Mouse (Mus musculus) common myeloid progenitor, adult 5-6 weeks (primary cell): ENCODE measurements around the gene Brca1. TPM values are rescaled to one million over a fixed set of nuclear protein-coding genes. Genes with fewer than 3 reads are reported as not detected.
"Not testable (repeated sequence)": the region's sequence is repeated elsewhere in the genome, so short reads cannot be mapped to it uniquely, and the experiment has no call there.

ENCODE experiments used
- ATAC-seq: replicated peaks from 2 replicates; pipeline ENCODE4 v1.8.0; 2016; ENCODE audit warnings: low read depth, mild to moderate bottlenecking, moderate TSS enrichment, inconsistent platforms; ENCODE audit not compliant: poor library complexity, severe bottlenecking
- total RNA-seq: library from RNA; stranded (forward); fragments of 200-1000, 187-1606 nt; gene quantifications from 2 replicates; pipeline ENCODE4 v1.2.3, GENCODE M21; 2017

The Brca1 gene
- 43.0 and 49.1 TPM in 2 replicates for total RNA-seq

- ATAC-seq, result peak; percentile 67
Measured at GRCm38 (mm10) chr11:101551751-101552475, at the start of gene Brca1, which contains the start of gene Nbr1. Gene Brca1, minus strand, starts transcription at chr11:101551955. Gene Nbr1, plus strand, starts transcription at chr11:101552149.

- no peak for ATAC-seq
Measured at GRCm38 (mm10) chr11:101599156-101599555, 47.4 kb upstream of the Brca1 start, which contains the start of gene Gm11634. Gene Gm11634, minus strand, starts transcription at chr11:101599256.

- no peak for ATAC-seq
Measured at GRCm38 (mm10) chr11:101589989-101590624, 38.4 kb upstream of the Brca1 start.

- ATAC-seq, result peak; percentile 95
Measured at GRCm38 (mm10) chr11:101589444-101589843, 37.7 kb upstream of the Brca1 start.

- no peak for ATAC-seq
Measured at GRCm38 (mm10) chr11:101588868-101589267, 37.1 kb upstream of the Brca1 start.

GRCm38 (mm10) chr11:101587676-101588075 is 35.9 kb upstream of the Brca1 start:
- no peak for ATAC-seq

- ATAC-seq, result no peak
Measured at GRCm38 (mm10) chr11:101585805-101586204, 34.0 kb upstream of the Brca1 start.

- not testable (repeated sequence) for ATAC-seq
Measured at GRCm38 (mm10) chr11:101585031-101585430, 33.3 kb upstream of the Brca1 start.

- ATAC-seq, result no peak
Measured at GRCm38 (mm10) chr11:101583205-101583604, 31.4 kb upstream of the Brca1 start.

- ATAC-seq, result peak; percentile 83; the same call in 1 of the 2 replicates
Measured at GRCm38 (mm10) chr11:101582054-101583035, 30.6 kb upstream of the Brca1 start, which contains the start of gene Tmem106a. Gene Tmem106a, plus strand, starts transcription at chr11:101582242.

GRCm38 (mm10) chr11:101581081-101581764 is 29.5 kb upstream of the Brca1 start:
- ATAC-seq, result no peak

- no peak for ATAC-seq
Measured at GRCm38 (mm10) chr11:101576116-101576515, 24.4 kb upstream of the Brca1 start.

GRCm38 (mm10) chr11:101568421-101568820 is 16.7 kb upstream of the Brca1 start:
- ATAC-seq, result no peak

- peak; percentile 87 for ATAC-seq
Measured at GRCm38 (mm10) chr11:101562391-101562790, 10.6 kb upstream of the Brca1 start.

GRCm38 (mm10) chr11:101556954-101557353 is 5.2 kb upstream of the Brca1 start:
- ATAC-seq, result no peak

GRCm38 (mm10) chr11:101556541-101556940 is 4.8 kb upstream of the Brca1 start:
- no peak for ATAC-seq

- no peak for ATAC-seq
Measured at GRCm38 (mm10) chr11:101553354-101553930, 1.7 kb upstream of the Brca1 start.

GRCm38 (mm10) chr11:101552476-101553300 is 933 bp upstream of the Brca1 start:
- peak; percentile 90 for ATAC-seq
